Mouse (Mus musculus) hindbrain, embryonic 14.5 days (tissue): ENCODE measurements around the gene Alk. TPM values are rescaled to one million over a fixed set of nuclear protein-coding genes. Genes with fewer than 3 reads are reported as not detected.

ENCODE experiments used
- ATAC-seq: fragments of 200-750 bp; cut with Nextera tagmentation; 2 replicates; pipeline ENCODE4 v1.8.0; 2017; ENCODE audit warnings: moderate number of reproducible peaks, mild to moderate bottlenecking, moderate TSS enrichment, moderate library complexity; ENCODE audit not compliant: low FRiP score
- DNase-seq: peaks from one replicate; pipeline ENCODE4 v3.0.0-alpha.2; 2015; ENCODE audit warnings: low spot score
- H3K27ac ChIP-seq: fragments of 300-500 bp; sonication (generic); 2 replicates; pipeline ENCODE4 v1.5.1; 2014; ENCODE audit warnings: mild to moderate bottlenecking, moderate library complexity
- H3K27me3 ChIP-seq: fragments of 300-500 bp; sonication (generic); 2 replicates; pipeline ENCODE4 v1.6.1; 2014; ENCODE audit warnings: mild to moderate bottlenecking, low read length, mixed read lengths; ENCODE audit not compliant: control insufficient read depth, insufficient read depth
- H3K36me3 ChIP-seq: fragments of 300-500 bp; sonication (generic); replicated peaks from 2 replicates; pipeline ENCODE4 v1.6.1; 2014; ENCODE audit not compliant: control insufficient read depth, insufficient read depth
- H3K4me1 ChIP-seq: fragments of 300-500 bp; sonication (generic); replicated peaks from 2 replicates; pipeline ENCODE4 v1.6.1; 2014; ENCODE audit warnings: antibody characterized with exemption, low read length, mixed read lengths; ENCODE audit not compliant: control insufficient read depth, insufficient read depth
- H3K4me2 ChIP-seq: fragments of 300-500 bp; sonication (generic); replicated peaks from 2 replicates; pipeline ENCODE4 v1.6.1; 2014; ENCODE audit warnings: mild to moderate bottlenecking, moderate library complexity
- H3K4me3 ChIP-seq: fragments of 300-500 bp; sonication (generic); replicated peaks from 2 replicates; pipeline ENCODE4 v1.5.1; 2014; ENCODE audit warnings: mild to moderate bottlenecking, low read length
- H3K9ac ChIP-seq: fragments of 300-500 bp; sonication (generic); 2 replicates; pipeline ENCODE4 v1.6.1; 2014
- H3K9me3 ChIP-seq: fragments of 300-500 bp; sonication (generic); 2 replicates; pipeline ENCODE4 v1.6.1; 2016; ENCODE audit warnings: low read length; ENCODE audit not compliant: control insufficient read depth
- WGBS: fragments of 180-500 bp; shearing (Covaris S2); extraction: QIAGEN DNeasy Blood & Tissue Kit; methylation state at CpG from one replicate; pipeline ENCODE4 v1.1.7; 2014; 5-methylcytosine and 5-hydroxymethylcytosine counted together
- polyA plus RNA-seq: library from polyadenylated mRNA; unstranded; fragments of >200 nt; fragmentation: Nextera tagmentation; extraction: Ambion mirVana; gene quantifications from 2 replicates; pipeline ENCODE4 v1.2.1, GENCODE M21; 2014

Alk gene
- polyA plus RNA-seq, 1 experiment from 2014 or later = 3.2 TPM

GRCm38 (mm10) chr17:71954217-71954844 is 650.1 kb downstream of the Alk start:
- no peaks in the 10 kb centered on the region for H3K36me3 ChIP-seq
- ATAC-seq (no peak), DNase-seq (no peak)
- H3K9ac ChIP-seq = no peak overlapping the region
- H3K27me3 ChIP-seq = no peaks in the 10 kb centered on the region
- 0 out of 2 replicates have a peak, but pooled peaks cover 3% of the 10 kb centered on the region for H3K4me1 ChIP-seq
- H3K27ac ChIP-seq = no peak overlapping the region; the same call in 1 of the 2 replicates
- H3K9me3 ChIP-seq = no peaks in the 10 kb centered on the region
- 47% methylated on average over 15 of the region's 15 CpGs for WGBS
- no peak overlapping the region for H3K4me3 ChIP-seq
- H3K4me2 ChIP-seq = no peak overlapping the region

GRCm38 (mm10) chr17:71950968-71951367 is 653.5 kb downstream of the Alk start:
- no peak overlapping the region for H3K27ac ChIP-seq
- H3K27me3 ChIP-seq = no peaks in the 10 kb centered on the region
- WGBS = 50% methylated on average over 5 of the region's 5 CpGs
- no peak overlapping the region for H3K4me3 ChIP-seq
- no peak overlapping the region for H3K4me2 ChIP-seq
- no peaks in the 10 kb centered on the region for H3K9me3 ChIP-seq
- DNase-seq = no peak
- peaks cover 14% of the 10 kb centered on the region for H3K4me1 ChIP-seq
- no peak for ATAC-seq
- H3K36me3 ChIP-seq = no peaks in the 10 kb centered on the region
- no peak overlapping the region for H3K9ac ChIP-seq

- Histone ChIP-seq H3K4me1 (peaks cover 11% of the 10 kb centered on the region), H3K36me3 (no peaks in the 10 kb centered on the region), H3K9me3 (no peaks in the 10 kb centered on the region), H3K27me3 (no peaks in the 10 kb centered on the region), H3K4me3 (no peak overlapping the region), H3K27ac (no peak overlapping the region), H3K4me2 (no peak overlapping the region), H3K9ac (no peak overlapping the region)
- no peak for ATAC-seq
- DNase-seq = no peak
- 80% methylated on average over 5 of the region's 5 CpGs for WGBS
Observed at GRCm38 (mm10) chr17:71948687-71949086, 655.7 kb downstream of the Alk start.

GRCm38 (mm10) chr17:71947452-71947851 is 657.0 kb downstream of the Alk start:
- no peak overlapping the region for H3K9ac ChIP-seq
- H3K4me2 ChIP-seq = no peak overlapping the region
- WGBS = 15% methylated on average over 9 of the region's 9 CpGs
- no peaks in the 10 kb centered on the region for H3K36me3 ChIP-seq
- ATAC-seq (peak; percentile 31; the same call in 1 of the 2 replicates), DNase-seq (no peak)
- H3K9me3 ChIP-seq = no peaks in the 10 kb centered on the region
- peaks cover 11% of the 10 kb centered on the region for H3K4me1 ChIP-seq
- 0 out of 2 replicates have a peak overlapping the region, but pooled peaks have one; percentile 26 for H3K27ac ChIP-seq
- H3K27me3 ChIP-seq = no peaks in the 10 kb centered on the region
- no peak overlapping the region for H3K4me3 ChIP-seq

GRCm38 (mm10) chr17:71944020-71944419 is 660.4 kb downstream of the Alk start:
- Histone ChIP-seq H3K9ac (no peak overlapping the region), H3K36me3 (no peaks in the 10 kb centered on the region), H3K9me3 (no peaks in the 10 kb centered on the region), H3K27me3 (no peaks in the 10 kb centered on the region), H3K4me1 (peaks cover 11% of the 10 kb centered on the region), H3K4me3 (no peak overlapping the region), H3K27ac (no peak overlapping the region), H3K4me2 (no peak overlapping the region)
- DNase-seq (no peak), ATAC-seq (no peak)
- WGBS = 62% methylated on average over 5 of the region's 5 CpGs

- no peak overlapping the region for H3K4me2 ChIP-seq
- H3K4me3 ChIP-seq = no peak overlapping the region
- H3K9me3 ChIP-seq = no peaks in the 10 kb centered on the region
- H3K4me1 ChIP-seq = 0 out of 2 replicates have a peak, but pooled peaks cover 3% of the 10 kb centered on the region
- ATAC-seq (no peak), DNase-seq (no peak)
- no peaks in the 10 kb centered on the region for H3K36me3 ChIP-seq
- no peaks in the 10 kb centered on the region for H3K27me3 ChIP-seq
- H3K9ac ChIP-seq = no peak overlapping the region
- no peak overlapping the region for H3K27ac ChIP-seq
Observed at GRCm38 (mm10) chr17:71942052-71942451, 662.4 kb downstream of the Alk start.

GRCm38 (mm10) chr17:71941436-71941835 is 663.0 kb downstream of the Alk start:
- H3K4me1 ChIP-seq = no peaks in the 10 kb centered on the region
- DNase-seq (no peak), ATAC-seq (no peak)
- H3K27me3 ChIP-seq = no peaks in the 10 kb centered on the region
- H3K9me3 ChIP-seq = no peaks in the 10 kb centered on the region
- no peak overlapping the region for H3K4me3 ChIP-seq
- 22% methylated on average over 6 of the region's 6 CpGs for WGBS
- no peak overlapping the region for H3K27ac ChIP-seq
- no peak overlapping the region for H3K4me2 ChIP-seq
- H3K36me3 ChIP-seq = no peaks in the 10 kb centered on the region
- H3K9ac ChIP-seq = no peak overlapping the region

- H3K9ac ChIP-seq = no peak overlapping the region
- DNase-seq = no peak
- no peaks in the 10 kb centered on the region for H3K4me1 ChIP-seq
Observed at GRCm38 (mm10) chr17:71936681-71937080, 667.7 kb downstream of the Alk start.

GRCm38 (mm10) chr17:71935837-71936236 is 668.6 kb downstream of the Alk start:
- Histone ChIP-seq H3K4me2 (no peak overlapping the region), H3K9ac (no peak overlapping the region), H3K27me3 (no peaks in the 10 kb centered on the region), H3K27ac (no peak overlapping the region), H3K4me3 (no peak overlapping the region), H3K4me1 (no peaks in the 10 kb centered on the region), H3K9me3 (peaks cover 6% of the 10 kb centered on the region), H3K36me3 (no peaks in the 10 kb centered on the region)
- ATAC-seq (no peak), DNase-seq (no peak)
- 92% methylated on average over 10 of the region's 10 CpGs for WGBS

More at GRCm38 (mm10) chr17:71936681-71937080, 667.7 kb downstream of the Alk start:
- H3K36me3 ChIP-seq = no peaks in the 10 kb centered on the region
- no peak overlapping the region for H3K4me2 ChIP-seq
- no peak for ATAC-seq
- no peak overlapping the region for H3K4me3 ChIP-seq
- no peaks in the 10 kb centered on the region for H3K27me3 ChIP-seq
- H3K27ac ChIP-seq = no peak overlapping the region
- H3K9me3 ChIP-seq = no peaks in the 10 kb centered on the region

GRCm38 (mm10) chr17:71935336-71935735 is 669.1 kb downstream of the Alk start:
- no peak overlapping the region for H3K27ac ChIP-seq

More at GRCm38 (mm10) chr17:71935336-71935735, 669.1 kb downstream of the Alk start:
- H3K27me3 ChIP-seq = no peaks in the 10 kb centered on the region
- ATAC-seq (no peak), DNase-seq (no peak)
- peaks cover 11% of the 10 kb centered on the region for H3K9me3 ChIP-seq
- H3K36me3 ChIP-seq = no peaks in the 10 kb centered on the region
- no peaks in the 10 kb centered on the region for H3K4me1 ChIP-seq
- WGBS = 44% methylated on average over 3 of the region's 3 CpGs
- H3K9ac ChIP-seq = no peak overlapping the region
- H3K4me3 ChIP-seq = no peak overlapping the region
- no peak overlapping the region for H3K4me2 ChIP-seq
